Mouse (Mus musculus) bone marrow, adult 2 months (tissue): ENCODE measurements around the gene Col25a1.

ENCODE experiments used
- CTCF ChIP-seq: fragments of 200-500 bp; IDR thresholded peaks from 2 replicates; pipeline ENCODE4 v1.5.1; 2011; ENCODE audit warnings: low read length, control low read depth; ENCODE audit not compliant: control insufficient read depth, insufficient read depth
- POLR2A ChIP-seq: fragments of 200-500 bp; IDR thresholded peaks from 2 replicates; pipeline ENCODE4 v1.6.1; 2011; ENCODE audit warnings: low read depth, mild to moderate bottlenecking, control low read depth, low read length, borderline replicate concordance; ENCODE audit not compliant: control insufficient read depth

- TF ChIP-seq CTCF = no peak
- no peak for TF ChIP-seq POLR2A
Measured at GRCm38 (mm10) chr3:130131201-130131600, at the start of gene Col25a1.
